Comparison of ENCODE assay signal across 8 mouse cellular contexts in the genomic region with DNA sequence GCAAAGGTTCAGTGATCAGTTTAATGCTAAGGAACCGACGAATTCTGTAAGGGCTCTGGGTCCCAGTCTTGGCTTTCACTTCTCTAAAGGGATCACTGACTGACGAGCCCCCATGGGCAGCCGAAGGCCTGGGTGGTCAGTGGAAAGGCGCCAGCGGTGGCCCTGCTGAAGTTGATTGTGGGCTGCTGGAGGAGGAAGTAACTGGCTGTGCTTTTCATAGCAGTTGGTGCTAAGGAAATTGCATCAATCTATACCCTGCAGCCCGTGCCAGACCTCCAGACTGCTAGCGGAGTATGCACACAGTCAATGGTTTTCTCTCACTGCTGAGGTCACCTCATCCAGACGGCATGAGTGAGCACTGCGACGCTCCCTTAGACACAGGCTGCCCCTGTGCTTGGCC. TPM values are rescaled to one million over a fixed set of nuclear protein-coding genes. Genes with fewer than 3 reads are reported as not detected.
DNase-seq lines count a peak whose midpoint lies in the region; ATAC-seq and TF ChIP-seq lines count a peak whose summit lies in the region.

No protein-coding gene starts in this region.

- 0 out of 2 replicates have a peak overlapping the region, but pooled peaks have one; percentile 56 for H3K4me3 ChIP-seq in embryonic fibroblast, embryonic 13.5 days (ENCODE audit: insufficient read depth, low read length)
- peak overlapping the region; percentile 71; the same call in 1 of the 2 replicates for H3K4me3 ChIP-seq in hindbrain, embryonic 14.5 days (replicated peaks; ENCODE audit: low read length)
- peak overlapping the region; percentile 50 for H3K4me3 ChIP-seq in lung, embryonic 14.5 days (ENCODE audit: low read depth, low read length)
- peak overlapping the region; percentile 52 for H3K4me3 ChIP-seq in neural tube, embryonic 15.5 days (replicated peaks)
- no peak overlapping the region for H3K4me3 ChIP-seq in cerebellum, adult 2 months (replicated peaks; ENCODE audit: insufficient read depth, low read depth, low read length)

- no peaks in the 10 kb centered on the region for H3K4me1 ChIP-seq in embryonic fibroblast, embryonic 13.5 days (ENCODE audit: control insufficient read depth, insufficient read depth, low read length)
- H3K4me1 ChIP-seq in hindbrain, embryonic 14.5 days (replicated peaks; ENCODE audit: control insufficient read depth, insufficient read depth, low read length): peaks cover 16% of the 10 kb centered on the region; the same call in 1 of the 2 replicates
- no peaks in the 10 kb centered on the region for H3K4me1 ChIP-seq in lung, embryonic 14.5 days (ENCODE audit: insufficient read depth)
- peaks cover 30% of the 10 kb centered on the region for H3K4me1 ChIP-seq in neural tube, embryonic 15.5 days
- no peaks in the 10 kb centered on the region; the same call in 1 of the 2 replicates for H3K4me1 ChIP-seq in cerebellum, adult 2 months (ENCODE audit: control insufficient read depth, insufficient read depth, low read length)

- H3K27ac ChIP-seq in embryonic fibroblast, embryonic 13.5 days (ENCODE audit: insufficient read depth, low read length): no peak overlapping the region
- H3K27ac ChIP-seq in hindbrain, embryonic 14.5 days: no peak overlapping the region
- H3K27ac ChIP-seq in lung, embryonic 14.5 days (ENCODE audit: low read depth): 0 out of 2 replicates have a peak overlapping the region, but pooled peaks have one; percentile 20
- H3K27ac ChIP-seq in neural tube, embryonic 15.5 days (replicated peaks): no peak overlapping the region
- H3K27ac ChIP-seq in cerebellum, adult 2 months (ENCODE audit: insufficient read depth, low read length): no peak overlapping the region

- no peaks in the 10 kb centered on the region for H3K9me3 ChIP-seq in hindbrain, embryonic 14.5 days (ENCODE audit: control insufficient read depth, low read length)
- H3K9me3 ChIP-seq in lung, embryonic 14.5 days (ENCODE audit: low read depth, low read length): no peaks in the 10 kb centered on the region
- no peaks in the 10 kb centered on the region for H3K9me3 ChIP-seq in neural tube, embryonic 15.5 days (replicated peaks)

- no peaks in the 10 kb centered on the region for H3K36me3 ChIP-seq in hindbrain, embryonic 14.5 days (replicated peaks; ENCODE audit: control insufficient read depth, insufficient read depth)
- no peaks in the 10 kb centered on the region for H3K36me3 ChIP-seq in lung, embryonic 14.5 days (ENCODE audit: insufficient read depth)
- H3K36me3 ChIP-seq in neural tube, embryonic 15.5 days: no peaks in the 10 kb centered on the region

- peak; percentile 44 to 48 for DNase-seq in left cerebral cortex, adult 9 months (ENCODE audit: low spot score in 2 of 2)
- no peak for DNase-seq in left cerebral cortex, adult 11 months (ENCODE audit: low spot score)
- no peak for DNase-seq in hindbrain, embryonic 14.5 days (ENCODE audit: low spot score)
- DNase-seq in lung, embryonic 14.5 days: peak; percentile 52
- DNase-seq in cerebellum, adult 2 months: no peak
- no peak for DNase-seq in adrenal gland, postnatal 4 days (ENCODE audit: low spot score in 2 of 2)

- TF ChIP-seq CTCF in embryonic fibroblast, embryonic 13.5 days (IDR thresholded peaks at IDR 0.05; ENCODE audit: borderline replicate concordance, insufficient read depth, low read length): no peak
- no peak for TF ChIP-seq CTCF in lung, embryonic 14.5 days (IDR thresholded peaks at IDR 0.05; ENCODE audit: low read depth)
- TF ChIP-seq CTCF in cerebellum, adult 2 months (IDR thresholded peaks at IDR 0.05; ENCODE audit: borderline replicate concordance, insufficient read depth, low read depth, low read length): no peak

- 50% methylated on average over 11 of the region's 11 CpGs for WGBS in hindbrain, embryonic 14.5 days
- 36% methylated on average over 11 of the region's 11 CpGs for WGBS in lung, embryonic 14.5 days
- WGBS in neural tube, embryonic 15.5 days: 47% methylated on average over 11 of the region's 11 CpGs
- WGBS in cerebellum, adult 2 months: 27% methylated on average over 11 of the region's 11 CpGs

- ATAC-seq in hindbrain, embryonic 14.5 days (ENCODE audit: low FRiP score): no peak
- ATAC-seq in lung, embryonic 14.5 days (ENCODE audit: insufficient read depth): peak; percentile 21; the same call in 1 of the 2 replicates
- no peak for ATAC-seq in neural tube, embryonic 15.5 days (ENCODE audit: low FRiP score)

- H3K27me3 ChIP-seq in hindbrain, embryonic 14.5 days (ENCODE audit: control insufficient read depth, insufficient read depth, low read length): peaks cover 7% of the 10 kb centered on the region; the same call in 1 of the 2 replicates
- H3K27me3 ChIP-seq in lung, embryonic 14.5 days (ENCODE audit: insufficient read depth, low read length): peaks cover 39% of the 10 kb centered on the region
- peaks cover 13% of the 10 kb centered on the region for H3K27me3 ChIP-seq in neural tube, embryonic 15.5 days (replicated peaks)
- peaks cover 2% of the 10 kb centered on the region; the same call in 1 of the 2 replicates for H3K27me3 ChIP-seq in cerebellum, adult 2 months (ENCODE audit: control insufficient read depth, insufficient read depth, low read length)

- H3K9ac ChIP-seq in hindbrain, embryonic 14.5 days: no peak overlapping the region
- no peak overlapping the region for H3K9ac ChIP-seq in lung, embryonic 14.5 days
- H3K9ac ChIP-seq in neural tube, embryonic 15.5 days (replicated peaks): peak overlapping the region; percentile 58

- TF ChIP-seq POLR2A in embryonic fibroblast, embryonic 13.5 days (IDR thresholded peaks at IDR 0.05; ENCODE audit: low read depth, low read length): no peak
- TF ChIP-seq POLR2A in cerebellum, adult 2 months (IDR thresholded peaks at IDR 0.05; ENCODE audit: borderline replicate concordance, insufficient read depth, low read length): no peak

- H3K4me2 ChIP-seq in hindbrain, embryonic 14.5 days (replicated peaks): peak overlapping the region; percentile 96
- peak overlapping the region; percentile 92 for H3K4me2 ChIP-seq in lung, embryonic 14.5 days
- peak overlapping the region; percentile 87 for H3K4me2 ChIP-seq in neural tube, embryonic 15.5 days

RNA-seq across cellular contexts. Expression of gene Tm6sf1, which starts 1.3 kb away (rescaled TPM):
- polyA plus RNA-seq in embryonic fibroblast, embryonic 13.5 days (2011; ENCODE audit: insufficient read length, low read depth, missing spikeins): 0.67 and 2.0 TPM in 2 replicates
- 14.7 and 15.0 TPM in 2 replicates for polyA plus RNA-seq in hindbrain, embryonic 14.5 days (2014; fragmentation: Nextera tagmentation; extraction: Ambion mirVana)
- 16.0 and 17.5 TPM in 2 replicates for polyA plus RNA-seq in lung, embryonic 14.5 days (2014; fragmentation: Nextera tagmentation; extraction: Ambion mirVana)
- 15.1 and 25.6 TPM in 2 replicates for polyA plus RNA-seq in neural tube, embryonic 15.5 days (2015; fragmentation: Nextera tagmentation; extraction: Ambion mirVana)
- polyA plus RNA-seq in cerebellum, adult 2 months (2012; rRNA removed): 39.2 and 40.9 TPM in 2 replicates
- total RNA-seq in adrenal gland, postnatal 4 days (2021): 10 to 100 TPM; 15.2 to 16.3 TPM

RNA-seq across cellular contexts. Expression of gene Gm10160, which starts 4.5 kb away (rescaled TPM):
- not detected in 2 replicates for polyA plus RNA-seq in embryonic fibroblast, embryonic 13.5 days (2011; ENCODE audit: insufficient read length, low read depth, missing spikeins)
- polyA plus RNA-seq in hindbrain, embryonic 14.5 days (2014; fragmentation: Nextera tagmentation; extraction: Ambion mirVana): not detected in 2 replicates
- polyA plus RNA-seq in lung, embryonic 14.5 days (2014; fragmentation: Nextera tagmentation; extraction: Ambion mirVana): not detected in 2 replicates
- not detected in 2 replicates for polyA plus RNA-seq in neural tube, embryonic 15.5 days (2015; fragmentation: Nextera tagmentation; extraction: Ambion mirVana)
- not detected in 2 replicates for polyA plus RNA-seq in cerebellum, adult 2 months (2012; rRNA removed)
- total RNA-seq in adrenal gland, postnatal 4 days (2021): not detected

RNA-seq across cellular contexts. Expression of gene Btbd1, which starts 30.8 kb away (rescaled TPM):
- polyA plus RNA-seq in embryonic fibroblast, embryonic 13.5 days (2011; ENCODE audit: insufficient read length, low read depth, missing spikeins): 126 and 134 TPM in 2 replicates
- polyA plus RNA-seq in hindbrain, embryonic 14.5 days (2014; fragmentation: Nextera tagmentation; extraction: Ambion mirVana): 132 and 145 TPM in 2 replicates
- 81.8 and 92.3 TPM in 2 replicates for polyA plus RNA-seq in lung, embryonic 14.5 days (2014; fragmentation: Nextera tagmentation; extraction: Ambion mirVana)
- polyA plus RNA-seq in neural tube, embryonic 15.5 days (2015; fragmentation: Nextera tagmentation; extraction: Ambion mirVana): 93.1 and 96.6 TPM in 2 replicates
- polyA plus RNA-seq in cerebellum, adult 2 months (2012; rRNA removed): 67.5 and 72.5 TPM in 2 replicates
- 100 to 1,000 TPM; 101 to 102 TPM for total RNA-seq in adrenal gland, postnatal 4 days (2021)

Comparison
In these comparisons a context has a peak if more than half of its experiments do, and no peak if none do; other contexts are left out.
1. DNase-seq: peak in left cerebral cortex, adult 9 months (2 of 2) and lung, embryonic 14.5 days (single experiment); none in left cerebral cortex, adult 11 months (single experiment), hindbrain, embryonic 14.5 days (single experiment), cerebellum, adult 2 months (0 of 2) and adrenal gland, postnatal 4 days (0 of 2).
2. Peak in every context shown above with its lines, with median percentiles within 50 percentile points of each other: H3K4me2 ChIP-seq.